Mouse (Mus musculus) gastrocnemius, adult 18-20 months (tissue): ENCODE results near the gene Minos1. TPM values are rescaled to one million over a fixed set of nuclear protein-coding genes. Genes with fewer than 3 reads are reported as not detected.

Source experiments
- DNase-seq: peaks from one replicate; pipeline ENCODE4 v3.0.0; 2021; ENCODE audit warnings: low spot score
- total RNA-seq, 2 experiments: library from RNA; stranded (reverse); gene quantifications; 2 replicates each; pipeline ENCODE4 v1.2.3; 2021

The Minos1 gene
- total RNA-seq, 2 experiments from 2014 or later = 310 to 342 TPM

- no peak for DNase-seq
Measured at GRCm38 (mm10) chr4:139096201-139096600, 34.7 kb downstream of the Minos1 start.

GRCm38 (mm10) chr4:139095406-139095805 is 35.5 kb downstream of the Minos1 start:
- no peak for DNase-seq

- no peak for DNase-seq
Measured at GRCm38 (mm10) chr4:139093196-139093530, 37.8 kb downstream of the Minos1 start.

GRCm38 (mm10) chr4:139092356-139093195 is 38.3 kb downstream of the Minos1 start, which contains the start of gene Nbl1:
Nbl1 (minus strand) TSS chr4:139092993.
- DNase-seq = peak; percentile 71

- peak; percentile 43 for DNase-seq
Measured at GRCm38 (mm10) chr4:139091478-139092355, 39.2 kb downstream of the Minos1 start.

- no peak for DNase-seq
Measured at GRCm38 (mm10) chr4:139091066-139091465, 39.8 kb downstream of the Minos1 start.

- no peak for DNase-seq
Measured at GRCm38 (mm10) chr4:139090303-139090940, 40.5 kb downstream of the Minos1 start.

- no peak for DNase-seq
Measured at GRCm38 (mm10) chr4:139088982-139089671, 41.8 kb downstream of the Minos1 start.

- DNase-seq = no peak
Measured at GRCm38 (mm10) chr4:139086984-139087383, 43.9 kb downstream of the Minos1 start.

- DNase-seq = peak; percentile 89
Measured at GRCm38 (mm10) chr4:139086037-139086436, 44.9 kb downstream of the Minos1 start.

GRCm38 (mm10) chr4:139085337-139085736 is 45.6 kb downstream of the Minos1 start:
- DNase-seq = no peak

GRCm38 (mm10) chr4:139082790-139083564 is 47.9 kb downstream of the Minos1 start:
- no peak for DNase-seq

GRCm38 (mm10) chr4:139081270-139081931 is 49.5 kb downstream of the Minos1 start:
- no peak for DNase-seq

- DNase-seq = no peak
Measured at GRCm38 (mm10) chr4:139080259-139080658, 50.7 kb downstream of the Minos1 start.

GRCm38 (mm10) chr4:139079439-139079838 is 51.5 kb downstream of the Minos1 start:
- DNase-seq = no peak

GRCm38 (mm10) chr4:139078726-139079125 is 52.2 kb downstream of the Minos1 start:
- no peak for DNase-seq

- peak; percentile 52 for DNase-seq
Measured at GRCm38 (mm10) chr4:139078313-139078712, 52.6 kb downstream of the Minos1 start.

GRCm38 (mm10) chr4:139075915-139076314 is 55.0 kb downstream of the Minos1 start:
- no peak for DNase-seq

GRCm38 (mm10) chr4:139075041-139075711 is 55.7 kb downstream of the Minos1 start, which contains the start of gene Htr6:
Htr6 (minus strand) TSS chr4:139075570.
- DNase-seq = no peak
